Mouse (Mus musculus) liver, adult 2 months (tissue): ENCODE measurements at regions not wholly inside any gene's neighbourhood (a gene's known extent, or its start where the extent isn't known, plus 50 kb on each side); places are given as distances from the start of the nearest gene placed in this dataset.

ENCODE experiments used
- CTCF ChIP-seq: fragments of 200-500 bp; IDR thresholded peaks from 2 replicates; pipeline ENCODE4 v1.5.1; 2011; ENCODE audit warnings: low read depth, low read length, control low read depth
- POLR2A ChIP-seq: fragments of 200-500 bp; IDR thresholded peaks from 2 replicates; pipeline ENCODE4 v1.6.1; 2011; ENCODE audit warnings: low read length, control low read depth; ENCODE audit not compliant: insufficient read depth; ENCODE audit errors: extremely low read depth

DNA sequence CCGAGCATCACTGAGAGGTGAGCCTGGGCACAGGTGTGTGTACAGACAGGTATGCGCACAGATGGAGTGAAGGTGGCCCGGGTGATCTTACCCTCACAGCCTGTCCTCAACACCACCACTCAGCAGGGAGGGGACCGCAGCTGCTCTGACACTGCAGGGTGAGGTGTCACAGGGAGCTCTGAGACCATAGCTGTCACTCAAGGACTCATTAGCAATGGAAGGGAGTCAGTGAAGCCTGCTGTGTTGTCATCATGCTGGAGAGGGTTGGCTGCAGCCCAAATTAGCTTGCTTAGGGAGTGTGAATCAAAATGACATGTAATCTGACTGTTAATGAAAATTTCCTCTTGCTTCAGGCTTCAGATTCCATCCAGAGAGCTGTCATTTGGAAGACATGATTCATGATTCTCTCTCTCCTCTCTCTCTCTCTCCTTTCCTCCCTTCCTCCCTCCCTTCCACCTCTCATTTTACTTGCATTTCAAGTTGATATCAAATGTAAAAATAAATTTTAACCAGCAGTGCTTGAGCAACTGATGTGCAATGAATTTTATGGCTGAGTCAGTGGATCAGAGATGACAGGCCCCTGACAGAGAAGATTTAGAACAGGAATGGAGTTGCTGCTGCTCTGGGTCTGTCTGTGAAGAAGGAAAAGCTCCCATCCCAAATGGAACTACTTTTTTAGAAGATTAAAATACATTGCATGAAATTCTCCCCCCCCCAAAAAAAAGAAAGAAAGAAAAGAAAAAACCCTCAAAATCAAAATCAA is 496.5 kb downstream of the Dcdc2c start:
- TF ChIP-seq POLR2A: no peak
- no peak for TF ChIP-seq CTCF
